Mouse (Mus musculus) layer of hippocampus, postnatal 36 days (tissue): Measurements from ENCODE around the gene Ksr1. TPM values are rescaled to one million over a fixed set of nuclear protein-coding genes. Genes with fewer than 3 reads are reported as not detected.

ENCODE experiments used
- DNase-seq, 2 experiments: peaks; one replicate each; pipeline ENCODE4 v3.0.0; 2022
- total RNA-seq, 2 experiments: library from RNA; stranded (reverse); gene quantifications; 2 replicates each; pipeline ENCODE4 v1.2.3; 2021

The Ksr1 gene
- total RNA-seq, 2 experiments from 2014 or later = 183 to 261 TPM

DNA sequence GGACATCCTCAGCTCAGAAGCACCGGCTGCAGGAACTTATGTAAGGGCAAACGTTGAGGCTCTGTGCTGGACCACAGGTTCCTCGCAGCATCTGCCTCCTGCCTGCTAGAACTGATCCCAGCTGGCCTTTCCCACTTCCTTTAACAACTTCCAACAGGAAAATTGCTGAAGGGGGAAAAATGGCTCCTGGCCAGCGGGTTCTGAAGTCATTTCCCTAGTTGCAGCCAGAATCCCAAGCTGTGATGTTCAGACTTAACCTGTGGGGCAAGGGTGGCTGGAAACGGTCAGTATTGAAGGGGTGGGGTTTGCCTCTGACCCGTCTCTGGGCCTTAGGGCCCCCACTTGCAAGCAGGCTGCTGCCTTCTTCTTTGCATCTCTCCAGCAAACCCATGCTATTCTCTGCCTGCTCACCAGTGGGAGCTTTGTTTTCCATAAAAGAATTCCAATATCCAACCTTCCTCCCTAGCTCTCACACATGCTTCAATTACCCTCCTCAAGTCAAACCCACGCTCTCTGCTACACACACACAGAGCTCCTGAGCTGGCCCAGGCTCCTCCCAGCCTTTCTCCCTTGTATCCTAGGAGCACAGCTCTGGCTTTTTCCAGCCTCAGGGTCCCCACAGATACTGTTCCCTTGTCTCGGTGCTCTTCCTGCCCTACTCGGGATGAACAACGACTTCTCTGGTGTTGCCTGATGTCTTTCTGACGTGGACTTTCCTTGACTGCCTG, 80.6 kb downstream of the Ksr1 start:
- DNase-seq = no peak

DNA sequence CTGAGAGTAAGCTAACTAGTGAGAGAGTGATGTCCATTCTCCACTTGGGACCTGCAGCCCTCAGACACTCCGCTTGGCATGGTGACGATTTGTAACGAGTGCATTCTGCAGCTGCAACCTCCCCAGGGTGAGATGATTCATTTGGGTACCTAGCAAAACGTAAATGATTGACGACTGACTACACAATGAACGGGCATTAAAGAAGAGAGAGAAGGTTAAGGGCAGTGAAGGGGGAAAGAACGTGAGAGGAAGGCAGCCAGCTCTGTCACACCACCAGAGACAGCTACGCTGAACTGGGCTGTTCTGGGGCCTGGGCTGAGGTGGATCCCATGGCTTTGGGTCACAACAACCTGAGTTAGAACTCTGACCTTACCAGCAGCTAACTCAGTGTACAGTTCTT, 81.9 kb downstream of the Ksr1 start:
- no peak for DNase-seq

DNA sequence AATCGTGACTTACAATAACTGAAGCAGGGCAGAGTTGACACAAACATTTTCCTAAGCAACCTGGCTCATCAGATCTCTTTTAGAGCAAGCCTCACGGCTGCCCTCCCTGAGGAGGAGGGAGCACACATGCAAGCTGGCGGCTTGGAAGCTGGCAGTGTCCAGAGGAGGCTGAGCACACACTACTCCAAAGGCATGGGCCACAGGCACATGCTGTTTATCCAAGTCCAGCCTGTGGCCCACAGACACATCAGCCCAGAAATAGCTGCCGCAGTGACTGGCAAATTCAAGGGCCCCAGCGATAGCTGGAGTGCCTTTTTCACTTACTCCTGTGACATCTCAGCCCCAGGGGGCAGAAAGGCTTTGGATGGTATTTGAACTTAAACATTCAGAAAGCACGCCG, 82.6 kb downstream of the Ksr1 start:
- DNase-seq = peak in 1 of 2 experiments; percentile 30

DNA sequence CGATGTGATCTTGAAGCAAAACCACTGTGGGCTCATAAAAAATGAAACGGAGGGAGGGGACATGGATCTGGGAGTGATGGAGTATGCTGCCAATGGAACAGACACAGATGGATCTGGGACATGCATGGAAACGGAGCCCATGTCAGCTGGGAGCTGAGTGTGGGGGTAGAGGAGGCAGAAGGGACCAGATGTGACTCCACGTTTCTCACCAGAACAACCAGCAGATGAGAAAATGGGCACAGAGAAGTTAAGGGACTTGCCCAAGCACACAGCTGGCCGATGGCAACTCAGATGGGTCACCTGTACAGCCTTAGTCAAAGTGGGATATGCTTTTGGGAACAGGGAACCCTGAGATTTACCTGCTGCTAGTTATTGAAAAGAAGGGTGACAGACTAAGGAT, 83.3 kb downstream of the Ksr1 start:
- peak; percentile 56 to 63 for DNase-seq

DNA sequence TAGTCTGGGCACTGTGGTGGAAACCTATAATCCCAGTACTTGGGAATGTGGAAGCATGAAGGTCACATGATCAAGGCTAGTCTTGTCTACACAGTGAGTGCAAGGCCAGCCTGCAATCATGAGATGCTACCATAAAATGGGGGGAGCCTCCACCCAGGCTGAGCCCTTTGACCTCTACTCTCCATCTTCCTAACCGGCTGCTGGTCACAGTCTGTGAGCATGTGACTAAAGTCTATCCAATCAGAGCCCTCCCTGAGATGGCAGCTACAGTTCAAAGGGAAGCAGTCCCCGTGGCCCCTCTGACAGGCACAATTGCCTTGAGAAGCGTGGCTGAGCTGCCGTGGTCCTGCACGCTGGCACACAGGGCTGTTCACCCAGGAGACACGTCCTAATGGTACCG, 84.4 kb downstream of the Ksr1 start:
- no peak for DNase-seq

DNA sequence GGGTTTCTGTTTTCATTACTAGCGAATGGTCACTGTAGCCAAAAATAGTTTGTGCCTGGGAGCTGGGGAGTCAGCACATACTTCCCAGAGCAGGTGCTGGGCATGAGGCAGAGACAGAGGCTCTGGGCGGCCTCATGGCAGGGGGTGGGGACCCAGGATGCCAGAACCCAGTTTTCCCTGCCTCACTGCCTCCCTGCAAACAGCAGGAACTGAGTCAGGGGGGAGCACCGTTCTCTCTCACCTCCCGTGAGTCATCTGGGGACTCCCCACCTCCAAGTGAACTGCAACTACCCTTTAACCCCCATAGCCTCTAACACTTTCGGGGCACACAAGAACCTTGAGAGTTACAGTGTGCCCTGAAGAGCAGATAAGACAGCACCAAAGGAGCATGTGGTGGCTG, 86.4 kb downstream of the Ksr1 start:
- DNase-seq = no peak

DNA sequence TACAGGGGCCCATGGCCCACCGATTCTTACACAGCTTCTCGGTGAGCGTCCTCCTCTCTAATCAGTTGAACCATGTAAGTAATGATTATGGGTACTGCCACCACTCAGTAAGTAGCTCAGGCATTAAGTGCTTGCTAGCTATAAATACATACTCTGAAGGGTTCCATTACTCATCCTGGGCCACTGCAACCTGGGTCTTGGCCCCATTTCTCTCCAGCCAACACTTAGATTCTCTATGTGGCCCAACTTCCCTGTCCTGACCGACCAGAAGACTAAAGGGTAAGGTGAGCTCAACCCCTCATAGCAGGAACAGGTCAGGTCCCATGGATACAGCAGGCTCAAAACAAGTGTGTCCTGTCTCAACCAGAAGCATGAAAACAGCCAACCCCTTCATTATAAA, 87.1 kb downstream of the Ksr1 start:
- no peak for DNase-seq

DNA sequence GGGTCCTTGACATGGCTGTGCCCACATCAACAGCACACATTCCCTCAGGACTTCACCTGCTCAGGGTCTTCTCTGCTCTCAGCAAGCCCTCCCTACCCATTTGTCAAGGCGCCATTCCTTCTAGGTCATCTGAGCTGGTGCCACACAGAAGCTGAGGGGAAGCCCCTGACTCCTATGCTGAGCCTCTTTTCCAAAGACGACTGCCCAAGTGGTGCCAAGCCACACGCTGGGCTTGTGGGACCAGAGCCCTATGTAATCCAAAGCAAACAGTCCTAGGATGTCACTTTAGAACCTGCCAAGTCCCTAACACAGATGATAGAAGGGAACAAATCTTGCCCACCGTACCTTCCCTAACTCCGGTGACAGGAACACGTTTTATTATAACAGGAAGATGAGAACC, 87.6 kb downstream of the Ksr1 start:
- DNase-seq = no peak

DNA sequence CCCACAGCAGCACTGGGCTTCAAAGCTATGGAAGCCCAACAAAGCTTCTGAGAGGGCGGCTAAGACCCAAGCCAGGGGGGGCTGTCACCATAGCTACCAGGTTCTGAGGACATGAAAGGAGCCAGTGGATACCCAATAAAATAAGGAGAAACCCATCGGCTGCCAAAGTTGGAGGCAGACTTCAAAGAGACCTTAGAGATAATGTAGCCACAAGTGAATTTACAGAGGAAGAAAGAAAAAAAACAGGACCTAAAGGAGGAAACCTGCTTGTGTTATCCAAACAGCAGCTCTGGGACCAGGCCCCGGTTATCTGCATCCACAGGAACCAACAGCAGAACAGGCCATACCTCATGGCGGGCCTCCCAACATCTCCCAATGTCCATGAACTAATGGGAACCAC, 88.4 kb downstream of the Ksr1 start:
- DNase-seq = no peak

DNA sequence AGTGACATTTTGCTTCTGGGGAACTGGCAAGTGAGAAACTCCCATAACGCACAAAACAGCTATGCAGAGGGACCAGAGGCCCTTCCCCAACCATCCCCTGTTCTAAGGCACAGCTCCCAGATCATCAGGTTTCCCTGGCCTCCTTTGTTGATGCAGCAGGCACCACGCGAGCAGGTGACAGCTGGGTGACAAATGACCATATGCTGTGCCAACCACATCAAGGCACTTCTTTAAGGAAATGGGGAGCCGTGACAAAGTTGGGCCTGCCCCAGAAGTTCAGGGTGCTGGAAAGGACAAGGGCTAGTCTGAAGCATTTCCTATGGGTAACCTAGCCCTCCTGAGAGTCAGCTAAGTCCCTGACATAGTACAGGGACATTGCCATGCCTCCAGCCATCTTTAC, 89.3 kb downstream of the Ksr1 start:
- no peak for DNase-seq

DNA sequence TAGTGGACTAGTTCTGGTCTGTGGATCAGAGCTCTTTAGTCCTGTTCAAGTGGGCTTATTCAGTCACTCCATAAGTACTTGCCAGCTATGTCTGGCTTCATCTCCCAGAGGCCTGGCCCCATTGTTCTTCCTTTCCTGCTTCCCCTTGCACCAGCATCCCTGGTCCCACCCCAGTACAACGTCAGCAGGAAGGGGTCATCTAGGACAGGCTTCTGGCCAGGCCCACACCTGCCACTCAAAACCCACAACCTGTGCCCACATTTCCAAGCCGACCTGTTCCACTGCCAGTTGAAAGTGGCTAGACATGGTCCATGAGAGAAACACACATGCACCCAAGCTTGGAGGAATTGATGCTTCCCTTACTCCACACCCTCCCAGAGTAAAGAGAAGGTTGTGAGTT, 90.2 kb downstream of the Ksr1 start:
- no peak for DNase-seq

DNA sequence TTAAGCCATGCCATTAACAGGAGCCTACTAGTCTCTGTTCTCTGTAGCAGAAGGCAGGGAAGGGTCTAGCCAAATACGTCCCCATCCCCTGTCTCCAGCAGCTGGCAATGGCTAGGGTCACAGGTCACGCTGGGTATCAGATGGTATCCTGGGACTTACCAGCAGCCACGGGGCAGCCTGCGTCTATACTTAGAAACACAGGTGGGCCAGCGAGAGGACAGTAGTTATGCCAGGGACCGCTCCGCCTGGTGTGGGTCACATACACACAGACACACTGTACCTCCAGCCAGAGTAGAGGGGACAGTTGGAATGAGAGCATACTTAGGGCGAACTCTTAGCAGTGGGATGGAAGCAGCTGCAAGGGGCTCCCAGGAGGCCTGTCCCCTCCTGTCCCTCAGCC, 91.0 kb downstream of the Ksr1 start:
- DNase-seq = no peak

DNA sequence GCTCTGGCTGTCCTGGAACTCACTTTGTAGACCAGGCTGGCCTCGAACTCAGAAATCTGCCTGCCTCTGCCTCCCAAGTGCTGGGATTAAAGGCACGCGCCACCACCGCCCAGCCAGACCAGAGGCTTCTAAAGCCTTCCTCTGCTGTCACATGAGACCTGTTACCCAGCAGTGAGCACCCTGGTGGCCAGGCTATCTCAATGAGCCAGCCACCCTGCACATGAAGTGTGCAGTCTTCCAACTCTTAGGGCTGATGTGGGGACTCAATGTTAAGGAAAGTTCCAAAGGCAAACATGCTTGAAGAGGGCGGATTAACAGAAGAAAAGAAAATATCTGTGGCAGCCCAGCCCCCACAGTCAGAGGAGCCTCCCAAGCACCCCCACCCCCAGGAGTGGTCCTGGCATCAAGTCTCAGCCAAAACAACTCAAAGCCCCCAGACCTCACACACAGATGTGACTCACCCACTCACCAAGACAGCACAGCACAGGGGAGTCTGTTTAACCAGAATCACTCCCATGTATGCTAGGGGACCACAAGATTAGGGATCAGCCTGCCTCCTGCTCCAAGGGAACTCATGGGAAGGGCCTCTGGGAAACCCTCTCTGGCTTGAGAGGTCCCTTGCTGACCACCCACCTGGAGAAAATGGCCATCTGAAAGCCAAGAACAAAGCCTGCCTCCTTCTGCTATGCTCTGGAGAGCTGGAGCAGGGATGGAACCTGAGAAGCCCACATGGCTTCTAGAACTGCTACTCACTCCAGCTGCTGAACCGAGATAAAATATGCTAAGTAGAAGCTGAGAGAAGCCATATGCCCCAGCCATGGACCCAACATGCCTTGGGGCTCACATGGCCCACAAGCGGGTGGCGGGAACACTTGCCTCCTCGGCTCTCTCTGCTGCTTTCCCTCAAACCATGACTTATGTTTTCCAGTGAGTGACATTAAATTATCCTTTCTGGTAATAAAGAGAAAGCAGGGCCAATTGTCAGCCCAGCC, 91.8 kb downstream of the Ksr1 start:
- no peak for DNase-seq

DNA sequence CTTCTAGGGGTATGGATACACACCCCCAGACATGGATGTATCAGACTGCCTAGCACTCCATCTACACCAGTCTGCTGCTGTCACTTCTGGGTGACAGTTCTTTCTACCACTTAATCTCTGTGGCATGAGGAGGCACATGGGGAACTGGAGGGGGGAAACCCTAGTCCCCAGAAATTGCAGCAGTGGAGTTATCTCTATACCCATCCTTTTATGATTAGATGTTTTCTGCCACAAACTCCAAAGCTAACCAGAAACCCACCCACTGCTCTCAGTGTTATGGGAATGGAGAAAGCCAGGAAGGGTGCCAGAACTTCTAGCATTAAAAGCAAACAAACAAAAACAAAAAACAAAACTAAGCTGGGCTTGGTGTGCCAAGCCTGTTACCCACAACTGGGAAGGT, 92.8 kb downstream of the Ksr1 start:
- no peak for DNase-seq

DNA sequence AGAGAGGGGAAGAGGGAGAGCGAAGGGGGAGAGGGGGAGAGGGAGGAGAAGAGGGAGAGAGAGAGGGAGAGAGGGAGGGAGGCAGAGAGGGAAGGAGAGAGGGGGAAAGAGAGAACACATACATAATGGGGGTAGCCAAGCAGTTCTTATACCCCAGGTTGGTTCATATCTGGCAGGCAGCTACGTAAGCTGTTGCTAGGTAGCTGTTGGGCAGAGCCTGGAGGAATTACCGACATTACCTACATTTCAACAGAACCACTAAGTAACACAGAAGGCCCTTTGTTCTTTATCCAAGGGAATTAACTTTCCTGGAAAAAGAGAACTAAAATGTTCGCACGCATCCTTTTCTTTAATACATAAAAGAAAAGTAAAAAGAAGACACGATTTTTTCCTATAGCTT, 93.4 kb downstream of the Ksr1 start:
- no peak for DNase-seq

DNA sequence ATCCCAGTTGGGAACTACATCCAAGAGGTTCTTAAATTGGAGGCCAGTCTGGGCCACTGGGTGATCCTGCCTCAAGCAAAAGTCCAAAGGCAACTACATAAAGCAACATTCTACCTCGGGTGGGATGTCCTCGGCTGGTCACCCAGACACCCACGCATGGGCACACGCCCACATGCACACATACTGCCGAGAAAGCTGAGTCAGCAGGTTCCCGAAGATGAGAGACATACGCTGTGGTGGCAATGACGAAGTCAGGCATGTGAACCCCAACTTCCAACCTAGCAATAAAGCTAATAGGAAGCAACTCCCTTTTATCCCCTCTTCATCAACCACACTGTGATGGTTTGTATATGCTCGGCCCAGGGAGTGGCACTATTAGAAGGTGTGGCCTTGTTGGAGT, 94.7 kb downstream of the Ksr1 start:
- DNase-seq = no peak

DNA sequence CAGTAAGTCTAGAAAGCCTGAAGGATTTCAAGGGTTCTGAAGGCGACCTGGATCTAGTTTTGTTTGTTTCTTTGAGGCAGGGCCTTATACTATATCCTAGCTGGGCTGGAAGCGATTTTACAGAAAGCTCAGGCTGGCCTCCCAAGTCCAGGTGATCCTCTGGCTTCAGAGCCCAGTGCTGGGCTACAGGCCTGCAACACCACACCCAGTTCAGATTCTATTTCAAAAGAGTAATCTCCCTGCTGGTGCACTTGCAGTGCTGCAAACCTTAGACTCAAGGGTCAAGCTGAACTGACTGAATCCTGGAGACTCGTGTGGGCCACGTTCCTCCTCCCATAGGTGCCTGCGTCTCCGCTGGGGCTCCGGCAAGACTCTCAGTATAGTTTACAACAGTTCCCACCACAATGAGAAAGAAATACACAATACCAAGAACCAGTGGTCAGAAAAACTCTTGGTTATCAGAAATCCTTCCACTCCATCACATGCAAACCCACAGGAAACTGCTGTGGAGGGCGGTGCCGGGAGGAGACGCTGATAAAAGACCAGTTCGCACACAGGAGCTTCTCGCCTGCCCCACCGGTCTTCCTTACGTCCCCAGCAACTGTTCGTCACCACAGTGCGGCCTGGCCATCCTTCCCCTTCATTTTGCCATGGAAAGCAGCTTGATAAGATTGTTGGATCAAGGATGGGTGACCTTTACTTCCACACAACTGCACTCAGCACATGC, 95.3 kb downstream of the Ksr1 start:
- DNase-seq = no peak

DNA sequence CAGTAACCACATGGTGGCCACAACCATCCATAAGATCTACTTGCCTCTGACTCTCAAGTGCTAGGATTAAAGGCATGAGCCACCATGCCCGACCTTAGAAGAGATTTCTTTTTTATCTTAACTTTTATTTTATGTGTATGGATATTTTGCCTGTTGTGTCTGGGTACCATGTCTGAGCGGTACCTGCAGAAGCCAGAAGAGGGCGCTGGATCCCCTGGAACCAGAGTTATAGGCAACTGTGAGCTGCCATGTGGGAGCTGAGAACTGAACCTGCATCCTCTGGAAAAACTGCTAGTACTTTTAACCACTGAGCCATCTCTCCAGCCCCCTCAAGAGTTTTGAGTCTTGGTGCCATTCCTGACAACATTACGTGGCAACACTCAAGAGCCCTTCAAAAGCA, 97.3 kb downstream of the Ksr1 start:
- DNase-seq = no peak

DNA sequence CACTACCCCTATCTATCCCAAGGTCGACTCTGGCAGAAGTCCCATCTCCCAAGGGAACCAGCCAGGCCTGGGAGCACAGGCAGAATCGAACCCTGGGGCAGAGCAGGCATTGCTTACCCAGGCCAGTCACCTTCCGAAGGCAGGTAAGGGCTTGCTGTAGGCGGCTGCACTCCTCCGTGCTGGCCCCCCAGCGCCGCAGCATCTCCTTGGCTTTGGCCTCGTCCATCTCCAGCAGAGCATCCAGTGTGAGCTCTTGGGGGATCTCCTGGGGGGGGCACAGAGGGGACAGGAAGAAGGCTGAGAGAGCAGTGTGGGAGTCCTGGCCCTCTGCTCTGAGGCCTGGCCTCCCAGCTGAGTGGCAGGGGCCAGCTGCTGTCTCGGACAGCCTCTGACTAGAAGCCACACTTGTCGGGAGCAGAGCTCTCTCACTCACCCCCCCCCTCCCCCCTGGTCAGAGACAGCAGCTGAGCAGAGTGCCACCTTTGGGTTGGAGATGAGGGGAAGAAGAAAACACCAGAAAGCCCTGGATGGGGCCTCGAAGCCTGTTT, 99.0 kb downstream of the Ksr1 start:
- no peak for DNase-seq

DNA sequence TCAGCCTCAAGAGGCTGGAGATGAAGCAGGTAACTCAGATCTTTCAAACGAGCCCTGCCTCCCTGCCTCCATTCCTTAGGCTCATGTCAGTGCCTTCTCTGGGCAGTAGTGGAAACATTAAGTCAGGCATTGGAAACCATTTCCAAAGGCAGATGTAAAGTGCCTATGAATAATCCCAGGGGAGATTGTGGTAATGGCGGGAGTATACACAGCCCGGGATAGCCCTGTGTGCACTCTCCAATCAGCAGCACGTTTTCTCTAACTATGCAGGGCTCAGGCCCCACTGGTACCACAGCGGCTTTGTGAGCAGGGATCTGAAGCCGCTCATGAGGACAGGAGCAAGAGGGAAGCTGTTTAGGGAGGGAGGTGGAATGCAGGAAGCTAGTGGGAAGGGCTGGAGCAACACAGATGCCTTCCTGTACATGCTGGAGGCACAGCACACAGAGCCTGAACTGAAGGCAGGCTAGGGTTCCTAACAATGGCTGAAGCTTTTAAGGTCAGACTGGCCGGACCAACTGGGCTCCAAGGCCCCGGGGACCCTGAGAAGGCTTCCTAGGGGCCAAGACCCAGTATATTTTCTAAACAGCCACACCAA, 99.5 kb downstream of the Ksr1 start:
- no peak for DNase-seq

DNA sequence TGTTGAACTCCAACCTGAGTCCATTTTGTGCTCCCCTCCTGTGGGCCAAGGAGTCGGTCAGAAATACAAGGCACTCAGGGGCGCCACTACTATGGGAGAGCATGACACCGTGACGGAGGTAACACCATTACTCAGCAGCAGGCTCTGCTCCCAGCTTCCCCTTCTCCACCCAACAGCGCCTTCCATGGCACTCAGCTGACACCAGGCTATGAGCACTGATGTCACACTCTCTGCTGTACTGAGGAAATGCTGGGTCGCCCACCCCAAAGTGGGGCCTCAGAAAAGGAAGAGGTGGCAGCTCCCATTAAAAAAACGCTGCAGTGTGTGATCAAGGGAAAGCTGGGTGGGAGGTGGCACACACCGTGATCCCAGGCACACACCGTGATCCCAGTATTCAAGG, 101.0 kb downstream of the Ksr1 start:
- DNase-seq = no peak

DNA sequence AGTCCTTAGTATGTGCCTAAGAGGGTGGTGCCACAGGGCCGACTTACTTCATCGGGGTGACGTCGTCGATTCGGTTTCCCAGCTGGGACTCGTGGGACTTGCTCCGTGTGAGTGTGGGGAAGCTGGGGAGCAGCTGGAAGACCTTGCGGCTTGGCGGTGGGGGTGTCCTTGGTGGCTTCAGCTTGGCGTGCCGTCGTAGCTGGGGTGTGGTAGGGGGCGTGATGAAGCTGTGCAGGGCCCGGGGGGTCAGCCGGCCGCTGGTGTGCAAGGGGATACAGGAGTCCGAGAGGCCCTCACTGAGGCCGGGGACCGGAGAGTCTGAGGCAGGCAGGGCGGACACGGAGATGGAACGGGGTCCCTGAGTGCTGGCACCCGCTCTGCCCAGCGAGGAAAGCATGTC, 101.4 kb downstream of the Ksr1 start:
- no peak for DNase-seq
